Mouse (Mus musculus) left cerebral cortex, postnatal 10 days (tissue): ENCODE measurements around the gene Blm. TPM values are rescaled to one million over a fixed set of nuclear protein-coding genes. Genes with fewer than 3 reads are reported as not detected.
"Not testable (repeated sequence)": the region's sequence is repeated elsewhere in the genome, so short reads cannot be mapped to it uniquely, and the experiment has no call there.

Experiments used
- DNase-seq, 2 experiments: peaks; one replicate each; pipeline ENCODE4 v3.0.0; 2021 to 2022; ENCODE audit warnings: low spot score in 2 of 2, mixed read lengths in 1 of 2; ENCODE audit errors: extremely low spot score in 1 of 2
- intact Hi-C: fragments of 180-260 bp; cut with DNase I; formaldehyde crosslinking; loops from one replicate; pipeline ENCODE4 v1.15.1; 2025
- total RNA-seq, 2 experiments: library from RNA; stranded (reverse); gene quantifications; 2 replicates each; pipeline ENCODE4 v1.2.3; 2021

Blm gene
- total RNA-seq, 2 experiments from 2014 or later = 6.5 to 7.6 TPM

GRCm38 (mm10) chr7:80542139-80542831, 7.4 kb upstream of the Blm start:
- intact Hi-C loops = no loop called here
- DNase-seq = no peak

GRCm38 (mm10) chr7:80539581-80539980, 4.7 kb upstream of the Blm start:
- DNase-seq = no peak
- intact Hi-C loops = no loop called here

GRCm38 (mm10) chr7:80534291-80535008, 469 bp downstream of the Blm start:
- intact Hi-C loops = no loop called here
- peak in 1 of 2 experiments; percentile 27 for DNase-seq

GRCm38 (mm10) chr7:80531087-80531486, 3.8 kb downstream of the Blm start:
- no peak for DNase-seq
- intact Hi-C loops = no loop called here

- intact Hi-C loops = no loop called here
- DNase-seq = no peak
Observed at GRCm38 (mm10) chr7:80530646-80531045, 4.3 kb downstream of the Blm start.

- intact Hi-C loops = no loop called here
- peak in 1 of 2 experiments; percentile 40 for DNase-seq
Observed at GRCm38 (mm10) chr7:80526698-80527097, 8.2 kb downstream of the Blm start.

GRCm38 (mm10) chr7:80512408-80513085, 22.4 kb downstream of the Blm start:
- DNase-seq = no peak

GRCm38 (mm10) chr7:80507697-80508096, 27.2 kb downstream of the Blm start:
- DNase-seq, intact Hi-C loops: not testable (repeated sequence)

More at GRCm38 (mm10) chr7:80512408-80513085, 22.4 kb downstream of the Blm start:
- intact Hi-C loops = no loop called here

GRCm38 (mm10) chr7:80506007-80506406, 28.9 kb downstream of the Blm start:
- DNase-seq = no peak
- intact Hi-C loops = no loop called here

GRCm38 (mm10) chr7:80504920-80505319, 30.0 kb downstream of the Blm start:
- intact Hi-C loops = no loop called here

GRCm38 (mm10) chr7:80501006-80501405, 33.9 kb downstream of the Blm start:
- no peak for DNase-seq
- intact Hi-C loops = no loop called here

More at GRCm38 (mm10) chr7:80504920-80505319, 30.0 kb downstream of the Blm start:
- DNase-seq = no peak

GRCm38 (mm10) chr7:80500099-80500498, 34.8 kb downstream of the Blm start:
- no peak for DNase-seq
- intact Hi-C loops = no loop called here

- intact Hi-C loops = no loop called here
- DNase-seq = no peak
Observed at GRCm38 (mm10) chr7:80499190-80499962, 35.5 kb downstream of the Blm start.

GRCm38 (mm10) chr7:80496656-80497055, 38.3 kb downstream of the Blm start:
- DNase-seq = no peak
- intact Hi-C loops = no loop called here

- DNase-seq = no peak
- intact Hi-C loops = no loop called here
Observed at GRCm38 (mm10) chr7:80495210-80495609, 39.7 kb downstream of the Blm start.

GRCm38 (mm10) chr7:80491995-80492394, 42.9 kb downstream of the Blm start:
- intact Hi-C loops = no loop called here

GRCm38 (mm10) chr7:80491086-80491485, 43.8 kb downstream of the Blm start:
- intact Hi-C loops = no loop called here
- no peak for DNase-seq

More at GRCm38 (mm10) chr7:80491995-80492394, 42.9 kb downstream of the Blm start:
- DNase-seq = no peak

- no peak for DNase-seq
- intact Hi-C loops = no loop called here
Observed at GRCm38 (mm10) chr7:80490351-80490750, 44.6 kb downstream of the Blm start.

GRCm38 (mm10) chr7:80489445-80489844, 45.5 kb downstream of the Blm start:
- no peak for DNase-seq
- intact Hi-C loops = no loop called here
